Mouse (Mus musculus): ENCODE data around the gene Itga3.

Gene Itga3

DNA sequence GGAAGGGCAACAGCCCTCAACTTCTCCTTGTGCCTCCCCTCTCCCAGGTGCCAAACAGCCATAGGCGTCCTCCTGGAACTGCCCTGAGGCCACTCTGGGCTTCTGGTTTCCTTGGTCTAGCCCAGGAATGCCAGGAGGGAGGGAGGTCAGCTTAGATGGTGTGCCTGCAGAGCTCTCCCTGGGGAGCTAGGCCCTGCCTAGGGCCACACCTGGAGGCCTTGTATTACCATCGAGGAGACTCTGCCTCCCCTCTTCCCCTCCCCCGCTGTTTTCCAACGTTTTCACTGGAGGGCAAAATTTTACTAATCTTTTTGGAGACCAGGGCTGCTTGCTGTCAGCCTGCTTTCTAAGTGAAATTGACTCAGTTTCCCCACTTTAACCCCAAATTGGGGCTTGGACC lies 70.6 kb downstream of the Itga3 start:
- no peak for DNase-seq (ENCODE audit: low read depth, low spot score)

DNA sequence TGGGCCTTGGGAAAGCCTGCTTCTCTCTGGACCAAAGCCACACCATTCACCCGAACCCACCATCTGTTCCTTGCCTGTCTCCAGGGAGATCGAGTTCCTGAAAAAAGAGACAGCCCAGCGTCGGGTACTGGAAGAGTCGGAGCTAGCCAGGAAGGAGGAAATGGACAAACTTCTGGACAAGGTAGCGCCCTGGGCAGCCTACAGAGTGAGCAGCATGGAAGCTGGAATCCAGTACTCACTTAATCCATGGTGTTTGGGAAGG lies 71.7 kb downstream of the Itga3 start:
- DNase-seq (ENCODE audit: low read depth, low spot score): no peak

DNA sequence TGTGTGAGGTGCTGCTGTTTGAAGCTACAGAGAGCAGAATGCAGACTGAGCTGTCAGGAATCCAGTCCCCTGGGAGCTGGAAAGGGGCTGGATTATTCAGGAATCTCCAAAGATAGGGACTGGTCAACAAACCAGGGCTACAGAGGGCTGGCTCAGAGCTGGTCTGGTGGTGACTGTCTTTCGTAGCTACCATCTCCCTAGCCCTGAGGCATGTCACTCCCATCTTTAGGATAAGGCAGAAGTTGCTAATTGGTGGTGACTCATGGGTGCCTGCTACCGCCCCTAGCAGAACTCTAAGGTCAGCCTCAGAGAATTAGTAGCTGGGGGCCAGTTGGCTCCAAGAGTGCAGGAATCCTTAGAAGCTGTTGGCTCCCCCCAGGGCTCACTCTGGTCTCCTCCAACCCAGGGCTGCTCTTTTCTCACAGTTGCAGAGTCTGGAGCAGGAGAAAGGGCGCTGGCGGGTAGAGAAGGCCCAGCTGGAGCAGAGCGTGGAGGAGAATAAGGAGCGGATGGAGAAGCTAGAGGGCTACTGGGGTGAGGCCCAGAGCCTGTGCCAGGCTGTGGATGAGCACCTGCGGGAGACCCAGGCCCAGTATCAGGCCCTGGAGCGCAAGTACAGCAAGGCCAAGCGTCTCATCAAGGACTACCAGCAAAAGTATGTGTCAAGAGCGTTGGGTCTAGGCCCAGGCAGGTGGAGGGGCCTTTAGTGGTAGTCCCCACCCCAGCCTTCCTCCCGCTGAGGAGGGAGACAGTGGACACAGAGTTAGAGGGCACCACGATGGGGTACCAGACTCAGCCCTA lies 72.3 kb downstream of the Itga3 start:
- no peak for DNase-seq (ENCODE audit: low read depth, low spot score)

DNA sequence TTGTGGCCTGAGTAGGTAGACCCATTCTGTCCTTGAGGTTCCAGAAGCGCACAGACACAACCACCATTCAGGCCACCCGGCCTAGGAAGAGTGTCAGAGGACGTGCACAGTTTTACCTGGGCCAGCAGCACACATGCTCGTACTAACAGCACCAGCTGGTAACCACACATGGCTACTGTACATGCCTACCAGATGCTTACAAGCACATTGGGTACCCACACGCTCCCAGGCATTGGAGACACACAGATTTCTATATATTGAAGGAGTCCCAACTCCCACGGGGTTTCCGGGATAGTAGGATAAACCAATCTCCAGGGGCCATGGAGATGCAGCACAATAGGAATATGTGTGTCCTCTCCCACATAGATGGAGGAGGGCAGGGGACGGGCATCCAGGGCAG lies 73.9 kb downstream of the Itga3 start:
- no peak for DNase-seq (ENCODE audit: low read depth, low spot score)

DNA sequence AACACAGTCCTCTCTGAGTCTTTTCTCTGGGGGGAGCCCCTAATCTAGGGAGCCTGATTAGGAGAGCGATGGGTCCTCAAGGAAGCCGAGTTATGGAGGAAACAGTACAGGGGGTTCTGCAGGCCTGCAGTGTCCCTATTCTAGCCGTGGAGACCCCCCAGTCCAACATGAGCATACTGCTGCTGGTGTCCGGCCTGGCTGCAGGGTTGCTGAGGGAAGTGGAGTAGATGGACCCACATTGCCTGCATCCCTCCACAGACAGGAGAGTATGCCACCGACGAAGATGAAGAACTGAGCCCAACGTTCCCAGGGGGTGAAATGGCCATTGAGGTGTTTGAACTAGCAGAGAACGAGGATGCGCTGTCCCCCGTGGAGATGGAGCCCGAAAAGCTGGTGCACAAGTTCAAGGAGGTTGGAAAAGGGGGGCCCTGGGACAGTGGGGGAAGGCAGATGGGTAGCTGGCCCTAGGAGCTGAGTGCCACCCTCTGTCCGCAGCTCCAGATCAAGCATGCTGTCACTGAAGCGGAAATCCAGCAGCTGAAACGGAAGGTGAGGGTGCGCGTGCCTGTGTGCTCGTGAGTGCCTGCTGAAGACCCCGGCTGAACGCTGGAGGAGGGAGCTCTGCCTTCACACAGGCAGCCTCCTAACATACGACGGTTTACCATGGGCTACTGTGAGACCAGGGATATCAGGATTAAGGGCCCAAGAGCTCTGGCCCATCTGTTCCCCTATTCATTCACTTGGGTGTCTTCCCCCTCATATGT lies 74.8 kb downstream of the Itga3 start:
- DNase-seq (ENCODE audit: low read depth, low spot score): no peak

DNA sequence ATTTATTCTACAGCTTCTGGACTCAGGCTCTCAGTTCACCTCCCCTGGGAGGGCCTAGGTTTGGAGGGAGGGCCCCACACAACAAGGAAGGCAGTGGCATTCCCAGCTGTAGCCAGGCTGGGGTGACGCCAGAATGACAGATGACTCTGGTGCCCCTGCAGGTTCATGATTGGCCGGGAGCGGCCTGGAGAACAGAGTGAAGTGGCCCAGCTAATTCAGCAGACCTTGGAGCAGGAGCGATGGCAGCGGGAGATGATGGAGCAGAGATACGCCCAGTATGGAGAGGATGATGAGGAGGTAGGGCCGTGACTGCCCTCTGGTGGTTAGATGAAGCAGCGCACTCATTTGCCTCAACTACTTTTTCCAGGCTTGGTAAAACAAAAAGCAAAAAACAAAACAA lies 75.5 kb downstream of the Itga3 start:
- DNase-seq (ENCODE audit: low read depth, low spot score): no peak

DNA sequence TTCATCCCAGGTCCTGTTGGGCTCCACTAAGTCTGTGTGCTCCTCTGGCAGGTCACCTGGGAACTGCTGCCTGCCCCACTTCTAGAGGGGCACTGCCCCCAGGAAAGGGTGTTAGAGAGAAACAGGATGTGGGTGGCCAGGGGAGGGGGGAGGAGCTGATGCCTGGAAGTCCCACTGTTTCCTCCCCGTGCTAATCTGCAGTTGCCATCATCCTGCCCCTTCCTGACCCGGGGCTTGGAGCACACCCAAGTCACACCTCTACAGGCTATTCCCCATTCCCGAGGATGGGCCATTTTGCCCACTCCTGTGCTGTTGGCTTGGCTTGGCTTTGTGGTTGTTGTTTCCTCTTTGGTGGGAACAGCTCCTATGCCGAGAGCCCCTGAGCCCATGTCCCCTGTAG lies 76.1 kb downstream of the Itga3 start:
- DNase-seq (ENCODE audit: low read depth, low spot score): no peak

DNA sequence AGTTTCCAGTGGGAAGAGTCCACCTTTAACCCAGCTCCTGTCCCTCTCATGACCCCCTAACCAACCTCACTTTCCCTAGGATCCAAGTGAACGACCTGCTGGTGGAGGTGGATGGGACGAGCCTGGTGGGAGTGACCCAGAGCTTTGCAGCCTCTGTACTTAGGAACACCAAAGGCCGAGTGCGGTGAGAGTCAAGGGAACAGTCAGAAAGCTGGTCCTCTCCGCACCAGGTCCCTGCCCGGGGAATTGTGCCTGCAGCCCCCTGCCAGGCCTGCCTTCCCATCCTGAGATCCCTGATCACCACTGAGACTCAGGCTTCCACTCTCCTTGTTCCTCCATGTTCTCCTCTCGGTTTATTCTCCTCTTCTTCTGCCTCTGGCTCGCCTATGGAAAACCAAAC lies 76.5 kb downstream of the Itga3 start:
- no peak for DNase-seq (ENCODE audit: low read depth, low spot score)

DNA sequence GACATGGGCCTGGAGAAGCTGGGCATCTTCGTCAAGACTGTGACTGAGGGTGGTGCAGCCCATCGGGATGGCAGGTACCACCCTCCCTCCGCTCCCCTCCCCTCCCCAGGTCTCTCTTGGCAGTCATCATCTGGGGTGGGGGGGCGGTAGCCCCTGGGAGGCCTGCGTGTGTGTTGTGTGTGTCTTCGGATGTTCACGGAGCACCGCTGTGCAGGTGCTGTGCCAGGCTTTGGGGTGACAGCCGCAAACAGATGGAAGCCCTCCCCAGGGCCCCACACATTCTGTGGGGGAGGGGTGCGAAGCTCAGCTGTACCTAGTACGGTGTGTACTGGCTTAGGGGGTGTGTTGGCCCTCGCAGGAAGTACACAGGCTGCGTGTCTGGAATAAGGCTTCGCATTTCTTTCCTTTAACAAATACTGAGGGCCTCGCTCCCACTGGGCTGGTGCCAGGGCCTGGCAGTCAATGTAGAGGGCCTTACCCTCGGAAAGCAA lies 78.5 kb downstream of the Itga3 start:
- no peak for DNase-seq (ENCODE audit: low read depth, low spot score)

DNA sequence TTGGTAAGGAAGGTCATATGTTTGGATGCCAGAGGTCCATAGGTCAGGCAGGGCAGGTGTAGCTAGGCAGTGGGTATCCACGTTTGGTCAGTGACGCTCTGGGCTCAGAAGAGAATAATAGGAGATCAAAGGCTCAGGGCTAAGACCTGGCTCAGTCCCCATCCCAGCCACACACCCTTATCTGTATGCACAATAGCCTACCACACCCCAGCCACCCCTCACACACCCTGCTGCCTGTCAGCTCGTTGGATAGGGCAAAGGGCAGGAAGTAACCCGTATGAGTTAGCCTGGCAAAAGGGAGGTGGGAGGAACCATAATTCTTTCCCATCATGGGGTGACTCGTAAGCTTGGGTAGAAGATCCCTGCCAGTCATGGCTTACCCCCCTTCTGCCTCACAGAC lies 79.0 kb downstream of the Itga3 start:
- DNase-seq (ENCODE audit: low read depth, low spot score): no peak

DNA sequence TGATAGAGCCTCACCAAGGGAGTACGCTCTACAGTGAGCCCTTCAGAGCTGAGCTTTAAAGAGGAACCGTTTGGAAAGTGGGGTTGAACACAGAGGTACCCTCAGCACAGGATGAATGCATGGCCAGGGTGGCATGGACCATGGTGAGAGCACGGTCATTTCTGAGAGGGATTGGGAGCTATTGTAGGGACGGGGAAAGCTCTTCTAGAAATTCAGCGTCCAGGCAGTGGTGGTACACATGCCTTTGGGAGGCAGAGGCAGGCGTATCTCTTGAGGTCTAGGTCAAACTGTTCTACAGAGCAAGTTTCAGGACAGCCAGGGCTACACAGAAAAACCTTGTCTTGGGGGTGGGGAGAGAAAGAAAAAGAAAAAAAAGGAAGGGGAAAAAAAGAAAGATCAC lies 79.6 kb downstream of the Itga3 start:
- no peak for DNase-seq (ENCODE audit: low read depth, low spot score)

DNA sequence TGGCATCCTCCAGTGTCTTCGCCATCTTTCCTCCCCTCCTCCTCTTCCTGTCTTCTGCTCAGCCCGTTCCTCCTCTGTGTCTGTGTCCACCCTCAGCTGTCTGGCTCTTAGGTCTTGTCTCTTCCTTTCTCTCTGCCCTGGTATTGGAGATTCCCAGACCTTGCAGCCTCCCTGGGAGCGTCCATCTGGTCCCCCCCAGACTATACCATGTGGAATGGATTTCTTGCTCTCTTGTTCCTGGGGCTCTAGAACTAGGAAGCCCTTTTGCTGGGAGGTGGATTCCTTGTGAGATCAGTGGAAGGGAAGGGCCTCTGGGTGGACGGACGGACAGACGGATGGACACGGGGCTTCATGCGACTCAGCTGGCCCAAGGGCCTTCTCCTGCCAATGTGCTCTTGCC lies 80.5 kb downstream of the Itga3 start:
- DNase-seq (ENCODE audit: low read depth, low spot score): no peak

DNA sequence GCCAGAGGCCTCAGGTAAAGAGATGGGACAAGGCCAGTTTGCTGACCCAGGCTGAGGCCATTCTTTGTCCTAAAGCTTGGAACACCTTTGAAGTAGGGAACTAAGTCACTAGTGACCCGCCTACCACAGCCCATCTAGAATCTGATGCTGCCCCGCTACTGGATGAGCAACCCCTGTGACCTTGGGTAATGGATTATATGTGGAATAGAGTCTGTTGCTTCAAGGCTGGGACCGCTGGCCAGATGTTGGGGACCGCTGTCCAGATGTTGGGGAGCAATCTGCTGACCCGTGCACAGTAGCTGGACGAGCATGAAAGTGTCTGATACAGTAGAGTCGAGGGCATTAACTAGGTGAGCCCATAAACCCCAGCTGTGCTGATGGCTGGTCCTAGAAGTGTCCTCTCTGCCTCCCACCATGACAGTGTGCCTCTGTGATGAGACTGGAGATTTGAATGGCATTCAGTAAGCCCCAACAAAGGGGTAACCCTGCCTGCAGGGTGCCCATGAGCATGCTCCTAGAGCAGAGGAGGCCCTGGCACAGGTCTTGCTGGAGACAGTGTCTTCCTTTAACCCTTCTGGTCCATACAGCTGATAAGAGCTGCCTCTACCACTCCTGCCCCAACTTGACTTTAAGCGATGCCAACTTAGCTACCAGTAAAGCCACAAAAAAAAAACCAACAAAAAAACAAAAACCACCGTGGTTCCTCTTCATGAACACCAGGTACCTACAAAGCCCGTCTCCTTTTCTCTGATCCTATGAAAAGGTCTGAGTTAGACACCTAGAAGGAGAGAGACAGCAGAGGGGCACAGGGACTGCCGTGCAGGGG lies 81.4 kb downstream of the Itga3 start:
- DNase-seq (ENCODE audit: low read depth, low spot score): no peak
